Mouse (Mus musculus) stomach, postnatal 0 days (tissue): ENCODE data around the gene Rita1.

Experiments used
- CTCF ChIP-seq: IDR thresholded peaks from 2 replicates; pipeline ENCODE4 v1.5.1; 2016; ENCODE audit warnings: antibody characterized with exemption, low read depth, mild to moderate bottlenecking, moderate library complexity
- EP300 ChIP-seq: optimal IDR thresholded peaks from 2 replicates; pipeline ENCODE3; 2016; ENCODE audit warnings: antibody characterized with exemption

DNA sequence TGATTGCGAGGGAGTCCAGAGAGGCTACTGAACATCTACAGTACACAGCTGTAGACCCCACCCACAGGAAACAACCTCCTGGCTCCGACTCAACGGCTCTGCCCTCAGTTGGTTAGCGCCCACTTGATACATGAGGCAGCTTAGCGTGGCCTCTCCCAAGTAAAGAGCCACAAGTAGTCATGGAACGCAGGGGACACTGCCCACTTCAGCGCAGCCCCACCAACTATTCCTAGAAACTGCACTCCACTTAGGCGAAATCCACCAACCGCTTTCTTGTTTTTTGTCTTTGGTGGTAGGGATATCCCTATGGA, 24.8 kb downstream of the Rita1 start:
- no peak for TF ChIP-seq CTCF
- TF ChIP-seq EP300 = no peak
